Mouse (Mus musculus): Measurements from ENCODE around the gene Ap1m1.

- TF ChIP-seq POLR2A (IDR thresholded peaks at IDR 0.05; ENCODE audit: insufficient read depth, low read length), result no peak
- no peak for TF ChIP-seq CTCF (IDR thresholded peaks at IDR 0.05; ENCODE audit: low read depth, low read length)
- TF ChIP-seq EP300 (IDR thresholded peaks at IDR 0.05; ENCODE audit: insufficient read depth, low read depth, low read length), result no peak
These were observed 23.9 kb upstream of the Ap1m1 start for GRCm38 (mm10) chr8:72215871-72216270.

Measured in ES-Bruce4 (cell line).